Mouse (Mus musculus) midbrain, embryonic 16.5 days (tissue): ENCODE measurements around the gene Aup1. TPM values are rescaled to one million over a fixed set of nuclear protein-coding genes. Genes with fewer than 3 reads are reported as not detected.

Experiments
- ATAC-seq: fragments of 200-750 bp; cut with Nextera tagmentation; 2 replicates; pipeline ENCODE4 v1.8.0; 2017; ENCODE audit warnings: moderate TSS enrichment
- H3K27ac ChIP-seq: fragments of 300-500 bp; sonication (generic); 2 replicates; pipeline ENCODE4 v1.5.1; 2014; ENCODE audit warnings: mild to moderate bottlenecking, low read length, mixed read lengths
- H3K27me3 ChIP-seq: fragments of 300-500 bp; sonication (generic); 2 replicates; pipeline ENCODE4 v1.6.1; 2014; ENCODE audit warnings: low read depth, low read length, mixed read lengths; ENCODE audit not compliant: control insufficient read depth, insufficient read depth
- H3K36me3 ChIP-seq: fragments of 300-500 bp; sonication (generic); 2 replicates; pipeline ENCODE4 v1.6.1; 2014; ENCODE audit warnings: mild to moderate bottlenecking, low read length, moderate library complexity, mixed read lengths; ENCODE audit not compliant: control insufficient read depth, insufficient read depth
- H3K4me1 ChIP-seq: fragments of 300-500 bp; sonication (generic); 2 replicates; pipeline ENCODE4 v1.6.1; 2014; ENCODE audit warnings: mild to moderate bottlenecking, low read length, mixed read lengths; ENCODE audit not compliant: control insufficient read depth, insufficient read depth
- H3K4me2 ChIP-seq: fragments of 300-500 bp; sonication (generic); 2 replicates; pipeline ENCODE4 v1.6.1; 2014; ENCODE audit warnings: mild to moderate bottlenecking, low read length, mixed read lengths
- H3K4me3 ChIP-seq: fragments of 300-500 bp; sonication (generic); 2 replicates; pipeline ENCODE4 v1.5.1; 2014; ENCODE audit warnings: low read depth, mild to moderate bottlenecking, low read length, moderate library complexity, mixed read lengths
- H3K9ac ChIP-seq: fragments of 300-500 bp; sonication (generic); 2 replicates; pipeline ENCODE4 v1.6.1; 2014; ENCODE audit warnings: low read depth, low read length, mixed read lengths
- H3K9me3 ChIP-seq: fragments of 300-500 bp; sonication (generic); replicated peaks from 2 replicates; pipeline ENCODE4 v1.6.1; 2014; ENCODE audit warnings: mild to moderate bottlenecking, low read length, mixed read lengths; ENCODE audit not compliant: control insufficient read depth, poor library complexity, severe bottlenecking
- WGBS: fragments of 180-500 bp; shearing (Covaris S2); extraction: QIAGEN DNeasy Blood & Tissue Kit; methylation state at CpG from one replicate; pipeline ENCODE4 v1.1.7; 2014; 5-methylcytosine and 5-hydroxymethylcytosine counted together
- microRNA counts: library from miRNA; unstranded; fragments of <30 nt; microRNA quantifications from one replicate; lab custom pipeline; 2016
- microRNA-seq: library from miRNA; unstranded; fragments of <30 nt; microRNA quantifications from one replicate; pipeline ENCODE4, GENCODE M21; 2017
- polyA plus RNA-seq: library from polyadenylated mRNA; unstranded; fragments of >200 nt; fragmentation: Nextera tagmentation; extraction: Ambion mirVana; gene quantifications from 2 replicates; pipeline ENCODE4 v1.2.1, GENCODE M21; 2015

Gene Aup1
- polyA plus RNA-seq, 1 experiment from 2014 or later: 184 TPM

- Histone ChIP-seq H3K27ac (no peak overlapping the region), H3K4me1 (peaks cover 22% of the 10 kb centered on the region), H3K27me3 (peaks cover 3% of the 10 kb centered on the region; the same call in 1 of the 2 replicates), H3K4me3 (peak overlapping the region; percentile 84), H3K9me3 (no peaks in the 10 kb centered on the region), H3K36me3 (peaks cover 4% of the 10 kb centered on the region; the same call in 1 of the 2 replicates), H3K9ac (peak overlapping the region; percentile 94), H3K4me2 (peak overlapping the region; percentile 98)
- ATAC-seq: no peak
- WGBS: 41% methylated on average over 11 of the region's 11 CpGs
Observed at GRCm38 (mm10) chr6:83103130-83103650, 48.9 kb downstream of the Aup1 start.

DNA sequence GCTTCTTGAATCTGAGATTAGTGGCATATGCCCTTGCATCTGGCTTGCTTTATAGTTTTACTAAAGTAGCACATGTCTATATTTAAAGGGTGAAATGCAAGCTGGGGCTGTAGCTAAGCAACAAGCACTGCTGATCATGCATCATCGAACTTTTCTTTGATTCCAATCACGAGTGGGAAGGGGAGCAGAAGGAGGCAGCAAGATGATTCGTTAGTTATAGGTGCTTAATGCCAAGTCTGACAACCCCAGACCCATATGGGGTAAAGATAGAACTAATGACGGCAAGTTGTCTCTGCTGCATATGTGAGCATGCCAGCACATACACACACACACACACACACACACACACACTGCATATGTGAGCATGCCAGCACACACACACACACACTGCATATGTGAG lies 49.8 kb downstream of the Aup1 start:
- no peak for ATAC-seq
- WGBS: 69% methylated on average over 4 of the region's 4 CpGs
- H3K9ac ChIP-seq: no peak overlapping the region
- H3K4me2 ChIP-seq: no peak overlapping the region
- peaks cover 4% of the 10 kb centered on the region; the same call in 1 of the 2 replicates for H3K36me3 ChIP-seq
- no peaks in the 10 kb centered on the region for H3K9me3 ChIP-seq
- no peaks in the 10 kb centered on the region for H3K27me3 ChIP-seq
- H3K4me1 ChIP-seq: peaks cover 26% of the 10 kb centered on the region
- H3K27ac ChIP-seq: no peak overlapping the region
- H3K4me3 ChIP-seq: no peak overlapping the region

MicroRNAs encoded within 50 kb of the gene (microRNA counts, 519-probe panel; counts per million panel counts)
- 1,911 counts per million, percentile 42 among the panel's probes with 10 or more counts for microRNA mmu-miR-3470a+mmu-miR-3470b (lab: Ali Mortazavi, UCI)

Small RNA genes within 50 kb of the gene (microRNA-seq; reads per million reads assigned to microRNA genes)
- not detected for gene Mir3470a
- not detected for gene Mir7040

Other genes starting within 250 kb of the Aup1 start
- gene Sema4f, start 114.8 kb upstream of the Aup1 start, polyA plus RNA-seq: 18.9 and 20.3 TPM in 2 replicates
- not detected in 2 replicates for gene M1ap, start 107.6 kb upstream of the Aup1 start, polyA plus RNA-seq
- 1.7 and 1.8 TPM in 2 replicates for gene Dok1, start 21.1 kb upstream of the Aup1 start, polyA plus RNA-seq
- gene Loxl3, start 20.3 kb upstream of the Aup1 start, polyA plus RNA-seq: 5.1 and 7.5 TPM in 2 replicates
- 76.1 and 87.8 TPM in 2 replicates for gene Htra2, start 752 bp downstream of the Aup1 start, polyA plus RNA-seq
- 0.30 and 0.37 TPM in 2 replicates for gene Dqx1, start 3.3 kb downstream of the Aup1 start, polyA plus RNA-seq
- not detected in 2 replicates for gene Tlx2, start 15.8 kb downstream of the Aup1 start, polyA plus RNA-seq
- gene Pcgf1, start 23.3 kb downstream of the Aup1 start, polyA plus RNA-seq: 50.4 and 52.5 TPM in 2 replicates
- not detected in 2 replicates for gene Lbx2, start 31.8 kb downstream of the Aup1 start, polyA plus RNA-seq
- 5.2 and 5.9 TPM in 2 replicates for gene Ccdc142, start 47.1 kb downstream of the Aup1 start, polyA plus RNA-seq
- 5.3 and 5.9 TPM in 2 replicates for gene Gm42688, start 47.1 kb downstream of the Aup1 start, polyA plus RNA-seq
- 113 and 115 TPM in 2 replicates for gene Mrpl53, start 54.5 kb downstream of the Aup1 start, polyA plus RNA-seq
- gene Mogs, start 61.0 kb downstream of the Aup1 start, polyA plus RNA-seq: 20.9 and 21.6 TPM in 2 replicates
- gene Wbp1, start 67.0 kb downstream of the Aup1 start, polyA plus RNA-seq: 148 and 163 TPM in 2 replicates
- gene Ino80b, start 70.9 kb downstream of the Aup1 start, polyA plus RNA-seq: 13.3 and 14.5 TPM in 2 replicates
- 10.7 TPM in 2 replicates for gene Rtkn, start 80.9 kb downstream of the Aup1 start, polyA plus RNA-seq
- 20.1 and 22.9 TPM in 2 replicates for gene Wdr54, start 101.9 kb downstream of the Aup1 start, polyA plus RNA-seq
- 11.4 and 16.3 TPM in 2 replicates for gene 1700003E16Rik, start 101.9 kb downstream of the Aup1 start, polyA plus RNA-seq
- gene Dctn1, start 111.4 kb downstream of the Aup1 start, polyA plus RNA-seq: 161 and 164 TPM in 2 replicates
- 0.40 and 0.49 TPM in 2 replicates for gene Slc4a5, start 165.3 kb downstream of the Aup1 start, polyA plus RNA-seq